Mouse (Mus musculus) hindlimb bud, embryonic 11.5 days (tissue): ENCODE results near the gene Cd2ap.
"Not testable (repeated sequence)": the region's sequence is repeated elsewhere in the genome, so short reads cannot be mapped to it uniquely, and the experiment has no call there.

ENCODE experiments used
- DNase-seq: peaks from one replicate; pipeline ENCODE4 v3.0.0-alpha.2; 2012; ENCODE audit warnings: low read depth, low spot score; ENCODE audit errors: extremely low spot score

Gene Cd2ap

DNA sequence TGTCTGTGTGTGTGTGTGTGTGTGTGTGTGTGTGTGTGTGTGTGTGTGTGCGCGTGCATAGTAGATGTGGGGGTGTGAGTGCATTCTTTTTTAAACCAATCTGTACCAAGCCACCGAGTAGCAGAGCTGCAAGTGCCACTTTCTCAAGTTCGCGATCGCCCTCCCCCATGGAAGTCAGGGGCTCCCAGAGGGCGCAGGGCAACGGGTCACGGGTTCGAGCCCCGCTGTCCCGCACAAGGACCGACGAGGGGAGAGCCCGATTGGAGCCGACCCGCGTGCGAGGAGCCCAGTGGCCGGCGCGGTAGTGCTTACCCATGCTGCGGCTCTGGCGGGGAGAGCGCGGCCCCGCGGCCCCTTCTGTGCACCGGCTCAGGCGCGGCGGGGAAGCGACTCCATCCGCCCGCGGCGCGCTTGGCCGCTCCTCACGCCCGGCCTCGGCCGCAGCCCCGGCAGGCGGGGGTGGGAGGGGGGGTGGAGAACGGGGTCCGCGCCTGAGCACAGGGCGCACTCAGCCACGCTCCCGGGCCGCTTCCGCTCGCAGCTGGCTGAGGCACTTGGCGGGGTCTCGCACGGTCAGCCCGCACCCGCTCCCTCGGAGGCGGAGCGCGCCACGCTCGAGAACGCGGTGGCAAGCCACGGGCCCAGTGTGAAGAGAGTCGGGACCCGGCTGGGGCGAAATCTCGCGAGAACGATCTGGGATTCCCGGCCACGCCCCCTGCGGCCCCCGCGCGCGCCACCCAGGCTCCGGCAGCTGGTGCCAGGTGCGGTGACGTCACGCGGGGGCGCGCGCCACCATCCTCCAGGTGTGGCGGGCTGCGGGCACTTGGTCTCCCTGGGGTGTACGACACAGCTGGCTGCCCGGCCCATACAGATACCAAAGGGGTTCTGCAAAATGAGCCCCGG, at the start of gene Cd2ap:
Gene Cd2ap, minus strand, starts transcription at position 665 of the 903 bp plus-strand sequence.
- DNase-seq: no peak

DNA sequence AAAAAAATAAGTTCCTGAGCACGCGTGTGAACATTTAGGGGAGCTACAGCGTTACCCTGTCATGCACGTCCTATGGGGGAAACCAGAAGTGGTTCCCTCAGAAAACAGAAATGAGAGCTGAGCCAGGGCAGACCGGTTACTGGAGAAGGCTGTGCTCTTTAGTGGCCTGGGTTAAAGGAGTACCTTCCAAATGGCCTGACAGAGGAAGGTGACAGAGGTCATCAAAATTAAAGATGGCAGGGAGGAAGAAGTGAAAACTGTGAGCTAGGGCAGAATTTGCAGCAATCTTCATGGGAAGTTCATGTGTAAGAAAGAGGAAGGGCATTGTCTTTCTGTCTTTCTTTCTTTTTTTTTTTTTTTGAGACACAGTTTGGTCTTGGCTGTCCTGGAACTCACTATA, 48.3 kb upstream of the Cd2ap start:
- no peak for DNase-seq

GRCm38 (mm10) chr17:42918810-42919209, 42.3 kb upstream of the Cd2ap start:
- no peak for DNase-seq

GRCm38 (mm10) chr17:42914726-42915125, 38.3 kb upstream of the Cd2ap start:
- DNase-seq: no peak

DNA sequence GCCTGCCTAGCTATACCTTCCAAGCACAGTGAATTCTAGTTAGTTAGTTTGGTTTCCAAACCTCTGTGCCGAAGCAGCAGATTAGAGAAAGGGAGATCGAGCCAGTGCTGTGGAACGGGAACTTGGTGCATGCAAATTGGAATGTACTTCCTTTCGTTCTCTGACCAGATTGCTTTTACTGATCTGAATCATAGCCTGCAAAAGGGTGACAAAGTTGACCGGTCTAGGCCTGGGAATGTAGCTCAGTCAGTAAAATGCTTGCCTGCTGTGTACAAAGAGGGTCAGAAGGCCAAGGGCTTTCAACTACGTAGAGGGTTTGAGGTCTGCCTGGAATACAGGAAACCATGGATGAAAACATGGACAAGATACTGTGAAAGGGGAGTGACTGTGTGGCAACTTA, 35.7 kb upstream of the Cd2ap start:
- DNase-seq: no peak

- DNase-seq: no peak
Observed at GRCm38 (mm10) chr17:42910476-42910875, 34.0 kb upstream of the Cd2ap start.

- DNase-seq: no peak
Observed at GRCm38 (mm10) chr17:42909376-42909775, 32.9 kb upstream of the Cd2ap start.

DNA sequence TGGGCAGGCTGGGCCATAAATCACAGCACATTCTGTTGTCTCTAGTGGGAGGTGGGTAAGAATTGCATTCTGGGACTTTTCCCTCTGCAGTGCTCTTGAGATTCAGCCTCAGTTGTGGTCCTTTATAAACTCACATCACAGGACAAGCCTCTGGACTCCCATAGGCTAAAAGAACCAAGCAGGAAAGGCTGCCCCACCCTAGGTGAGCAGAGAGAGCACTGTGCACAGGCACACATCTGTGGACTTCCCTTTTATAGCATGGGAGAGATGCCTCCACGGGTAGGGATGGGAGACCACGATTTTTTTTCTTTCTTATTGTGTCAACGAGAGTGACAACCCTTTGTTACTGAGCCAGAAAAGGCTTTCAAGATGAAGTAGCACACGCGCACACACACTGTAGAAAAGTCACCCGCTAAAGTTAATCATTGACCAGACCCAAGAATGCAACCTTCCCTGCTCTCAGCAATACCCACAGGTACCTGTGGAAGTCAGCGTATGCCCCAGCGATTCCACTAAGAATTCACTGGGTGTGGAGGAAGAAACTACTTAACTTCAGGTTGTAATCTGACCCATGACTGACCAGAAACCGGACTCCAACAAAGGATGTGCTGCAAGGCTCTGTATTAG, 32.4 kb upstream of the Cd2ap start:
- no peak for DNase-seq

DNA sequence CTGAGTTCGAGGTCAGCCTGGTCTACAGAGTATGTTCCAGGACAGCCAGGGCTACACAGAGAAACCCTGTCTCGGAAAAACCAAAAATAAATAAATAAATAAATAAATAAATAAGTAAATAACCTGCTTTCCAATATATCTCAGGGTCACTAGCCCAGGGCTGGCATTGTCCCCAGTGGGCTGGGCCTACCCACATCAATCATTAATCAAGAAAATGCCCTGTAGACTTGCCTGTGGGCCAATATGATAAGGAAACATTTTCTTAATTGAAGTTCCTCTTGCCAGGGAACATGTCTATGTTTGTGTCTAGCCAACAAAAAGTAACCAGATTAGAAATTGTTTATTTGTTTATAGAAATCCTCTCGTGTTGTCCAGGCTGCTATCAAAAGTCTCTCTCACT, 31.7 kb upstream of the Cd2ap start:
- no peak for DNase-seq

- not testable (repeated sequence) for DNase-seq
Observed at GRCm38 (mm10) chr17:42906456-42906855, 30.0 kb upstream of the Cd2ap start.

DNA sequence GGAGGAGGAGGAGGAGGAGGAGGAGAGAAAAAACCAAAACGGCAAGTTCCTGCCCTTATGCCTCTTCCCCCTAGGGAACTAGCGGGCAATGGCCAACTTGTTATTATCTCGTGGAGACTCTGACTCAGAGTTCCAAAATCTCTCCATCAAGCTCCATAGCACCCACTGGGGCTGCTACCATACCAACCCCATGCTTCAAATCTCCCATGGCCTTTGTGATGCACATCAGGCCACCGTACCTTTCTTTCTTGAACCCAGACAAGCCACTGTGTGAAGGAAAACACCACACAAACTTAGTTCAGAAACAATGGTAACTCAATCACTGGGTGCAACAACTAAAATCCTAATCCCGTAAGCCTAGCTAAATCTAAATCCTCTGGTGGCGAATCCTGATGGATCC, 29.5 kb upstream of the Cd2ap start:
- DNase-seq: no peak

GRCm38 (mm10) chr17:42900795-42901194, 24.3 kb upstream of the Cd2ap start:
- DNase-seq: no peak

DNA sequence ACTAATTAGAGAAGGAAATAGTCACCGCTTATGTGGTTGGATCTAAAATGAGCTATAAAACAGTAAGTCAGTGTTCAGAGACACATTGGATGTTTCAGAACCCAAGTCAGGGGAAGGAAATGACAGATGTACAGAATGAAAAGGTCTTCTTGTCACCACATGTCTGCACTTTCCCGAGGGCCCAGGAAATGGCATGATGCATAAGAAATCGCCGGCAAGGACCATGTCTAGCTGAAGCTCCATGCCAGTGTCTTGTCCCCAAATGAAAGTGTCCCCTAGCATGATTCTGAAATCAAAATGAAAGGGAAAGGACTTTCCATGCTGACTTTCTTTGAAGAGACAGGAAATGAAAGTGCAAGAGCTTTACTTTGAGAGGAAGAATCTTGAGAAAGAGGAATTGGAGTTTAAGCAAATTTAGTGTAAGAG, 10.8 kb upstream of the Cd2ap start:
- DNase-seq: no peak

GRCm38 (mm10) chr17:42885091-42885501, 8.6 kb upstream of the Cd2ap start:
- no peak for DNase-seq

GRCm38 (mm10) chr17:42884382-42884781, 7.9 kb upstream of the Cd2ap start:
- DNase-seq: no peak

DNA sequence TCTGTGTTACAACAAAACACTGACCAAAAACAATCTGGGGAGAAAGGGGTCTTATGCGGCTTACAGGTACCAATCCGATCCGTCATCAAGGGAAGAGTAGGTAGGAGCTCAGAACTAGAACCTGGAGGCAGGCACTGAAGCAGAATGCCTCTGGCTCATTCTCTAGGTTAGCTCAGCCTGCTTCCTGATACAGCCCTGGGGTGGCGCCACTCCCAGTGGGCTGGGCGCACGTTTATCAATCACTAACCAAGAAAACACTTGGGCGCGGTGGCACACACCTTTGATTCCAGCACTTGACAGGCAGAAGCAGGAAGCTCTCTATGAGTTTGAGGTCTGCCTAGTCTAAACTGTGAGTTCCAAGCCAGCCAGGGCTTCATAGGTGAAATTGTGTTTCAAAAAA, 7.3 kb upstream of the Cd2ap start:
- DNase-seq: no peak

DNA sequence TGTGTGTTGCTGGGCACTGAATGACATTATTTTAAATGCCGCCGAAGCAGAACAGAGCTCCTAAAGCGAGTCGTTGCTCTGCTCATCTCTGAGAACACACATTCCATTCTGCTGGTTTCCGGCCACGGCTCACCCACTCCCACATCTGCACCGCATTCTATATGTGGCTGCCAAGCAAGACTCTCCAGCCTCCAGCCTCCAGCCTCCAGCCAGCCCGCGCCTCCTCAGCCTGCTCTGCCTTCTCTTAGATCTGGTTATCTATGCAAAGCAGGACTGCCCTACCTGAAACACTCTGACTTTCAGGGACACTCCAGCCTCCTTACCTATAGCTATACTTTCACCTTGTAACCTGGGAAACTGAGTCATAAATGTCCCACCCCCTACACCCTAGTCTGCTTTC, 6.8 kb upstream of the Cd2ap start:
- no peak for DNase-seq

DNA sequence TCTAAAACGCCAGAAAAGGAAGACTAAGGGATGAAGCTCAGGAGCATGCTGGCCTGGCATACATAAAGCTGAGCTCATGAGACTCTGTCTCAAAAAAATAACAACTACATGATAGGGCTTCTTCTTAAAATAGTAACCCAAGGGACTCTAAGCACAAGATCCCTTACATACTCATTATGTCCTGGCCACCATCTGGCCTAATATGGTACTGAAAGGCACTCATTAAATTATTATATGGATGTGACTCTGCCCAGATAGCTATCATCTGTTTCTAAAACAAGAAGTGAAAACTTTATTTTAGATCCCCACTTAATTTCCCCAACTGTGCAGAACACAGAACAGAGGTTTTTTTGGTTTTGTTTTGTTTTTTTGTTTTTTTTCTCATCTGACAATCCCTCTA, 6.4 kb upstream of the Cd2ap start:
- no peak for DNase-seq

DNA sequence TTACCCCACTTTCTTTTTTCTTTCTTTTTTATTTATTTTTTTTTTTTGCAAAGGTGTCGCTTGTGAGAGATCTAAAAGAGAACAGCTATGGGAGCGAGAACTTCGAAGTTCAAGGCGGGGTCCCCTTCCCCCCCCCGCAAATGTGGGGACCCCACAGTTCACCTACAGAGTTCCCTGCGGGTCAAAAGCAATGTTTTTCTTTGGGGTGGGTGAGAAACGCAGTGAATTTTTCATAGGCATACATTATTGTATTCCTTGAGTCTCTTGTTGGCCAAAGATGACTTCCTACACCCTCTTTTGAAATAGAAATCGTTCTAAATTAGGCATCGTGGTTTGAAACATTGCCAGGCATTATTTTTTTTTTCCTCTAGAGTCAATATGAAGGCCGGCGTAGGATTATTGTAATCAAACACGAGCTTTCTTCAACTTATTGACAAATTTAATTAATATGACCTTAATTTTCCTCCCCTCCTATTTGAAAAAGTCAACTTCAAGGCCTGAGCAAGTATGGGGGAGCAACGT, 500 bp upstream of the Cd2ap start:
- DNase-seq: no peak

GRCm38 (mm10) chr17:42875571-42876000, 879 bp downstream of the Cd2ap start:
- no peak for DNase-seq

DNA sequence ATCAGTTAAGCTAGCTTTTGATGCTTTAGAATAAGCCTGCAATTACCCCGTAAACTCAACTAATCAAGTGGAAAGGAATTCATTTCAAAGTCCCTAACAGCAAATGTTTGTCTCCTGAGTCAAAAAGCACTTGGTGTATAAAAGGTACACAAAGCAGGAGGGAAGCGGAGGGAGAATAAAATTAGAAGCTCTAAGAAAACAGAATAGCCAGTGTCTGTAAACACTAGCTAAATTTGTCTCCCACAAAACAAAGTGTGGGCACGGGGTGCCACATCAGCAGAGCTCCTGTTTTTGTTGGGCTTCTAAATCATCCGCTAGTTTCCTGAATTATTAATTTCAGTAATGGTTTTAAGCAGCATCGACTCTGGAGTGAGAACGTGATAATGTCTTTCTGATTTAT, 1.4 kb downstream of the Cd2ap start:
- no peak for DNase-seq

DNA sequence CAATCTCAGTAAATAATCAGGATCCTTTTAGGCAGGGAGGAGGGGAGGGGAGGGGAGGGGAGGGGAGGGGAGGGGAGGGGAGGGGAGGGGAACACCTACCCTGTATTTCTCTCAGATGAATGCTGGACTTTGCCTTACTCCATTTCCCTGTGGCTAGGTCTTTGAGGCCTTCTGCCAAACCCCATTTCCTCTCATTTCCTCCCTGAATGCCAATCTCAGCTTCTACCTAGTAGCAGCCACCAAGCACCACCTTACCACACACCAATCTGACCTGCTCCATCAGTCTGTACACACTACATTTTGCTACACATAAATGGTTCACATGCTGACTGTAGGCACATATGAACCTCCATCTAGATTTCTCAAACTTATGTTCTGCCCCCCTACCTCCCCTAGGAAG, 6.0 kb downstream of the Cd2ap start:
- no peak for DNase-seq
